Mouse (Mus musculus) mouse embryonic stem cell (cell line): ENCODE measurements around the gene Prpf38b.

Experiments
- in situ Hi-C, 2 experiments: fragments of 300-500 bp; cut with MboI; formaldehyde crosslinking; loops; 1 replicate in 1 of 2; 3 replicates in 1 of 2; pipeline ENCODE4 v1.14.3; 2019 to 2020; ENCODE audit warnings: low sequenced_read_pairs in 2 of 2, low pct_unique_long_range_greater_than_20kb in 1 of 2, mixed read lengths in 1 of 2; ENCODE audit not compliant: unreplicated experiment in 1 of 2

Prpf38b gene

GRCm38 (mm10) chr3:108911548-108912413, at the start of gene Prpf38b:
TSS of gene Prpf38b (minus strand) at chr3:108911727.
- in situ Hi-C loops = no loop called here

GRCm38 (mm10) chr3:108961226-108961625, 49.7 kb upstream of the Prpf38b start:
- in situ Hi-C loops = no loop called here

GRCm38 (mm10) chr3:108959680-108960295, 48.3 kb upstream of the Prpf38b start:
- in situ Hi-C loops = no loop called here

- in situ Hi-C loops = no loop called here
Measured at GRCm38 (mm10) chr3:108957976-108958375, 46.4 kb upstream of the Prpf38b start.

- in situ Hi-C loops = no loop called here
Measured at GRCm38 (mm10) chr3:108940996-108941395, 29.5 kb upstream of the Prpf38b start.

GRCm38 (mm10) chr3:108940001-108940633, 28.6 kb upstream of the Prpf38b start, which contains the start of gene Gm9857:
TSS of gene Gm9857 (minus strand) at chr3:108940445.
- in situ Hi-C loops = no loop called here

- in situ Hi-C loops = no loop called here
Measured at GRCm38 (mm10) chr3:108939573-108939972, 28.0 kb upstream of the Prpf38b start, which contains the start of gene Henmt1. TSS of gene Henmt1 (plus strand) at chr3:108939873.

GRCm38 (mm10) chr3:108938691-108939090, 27.2 kb upstream of the Prpf38b start:
- in situ Hi-C loops = no loop called here

GRCm38 (mm10) chr3:108933557-108933956, 22.0 kb upstream of the Prpf38b start:
- in situ Hi-C loops = no loop called here

- in situ Hi-C loops = no loop called here
Measured at GRCm38 (mm10) chr3:108926308-108926707, 14.8 kb upstream of the Prpf38b start.

GRCm38 (mm10) chr3:108925677-108926076, 14.2 kb upstream of the Prpf38b start:
- in situ Hi-C loops = no loop called here

GRCm38 (mm10) chr3:108921822-108922221, 10.3 kb upstream of the Prpf38b start:
- in situ Hi-C loops = no loop called here

GRCm38 (mm10) chr3:108920442-108921070, 9.0 kb upstream of the Prpf38b start:
- in situ Hi-C loops = no loop called here

GRCm38 (mm10) chr3:108918852-108919251, 7.3 kb upstream of the Prpf38b start:
- in situ Hi-C loops = no loop called here

- in situ Hi-C loops = no loop called here
Measured at GRCm38 (mm10) chr3:108917986-108918385, 6.5 kb upstream of the Prpf38b start.

- in situ Hi-C loops = no loop called here
Measured at GRCm38 (mm10) chr3:108916857-108917256, 5.3 kb upstream of the Prpf38b start.

GRCm38 (mm10) chr3:108915999-108916398, 4.5 kb upstream of the Prpf38b start:
- in situ Hi-C loops = no loop called here

- in situ Hi-C loops = no loop called here
Measured at GRCm38 (mm10) chr3:108911081-108911547, 413 bp downstream of the Prpf38b start.
